Mouse (Mus musculus) CH12.LX (cell line): ENCODE measurements around the gene Tbc1d7. TPM values are rescaled to one million over a fixed set of nuclear protein-coding genes. Genes with fewer than 3 reads are reported as not detected.

Experiments
- DNase-seq: peaks from one replicate; pipeline ENCODE4 v3.0.0-alpha.2; 2013; ENCODE audit errors: extremely low read depth
- H3K27ac ChIP-seq: 2 replicates; pipeline ENCODE4 v1.5.1; 2012; ENCODE audit warnings: low read depth, mild to moderate bottlenecking, control low read depth, moderate library complexity; ENCODE audit not compliant: insufficient read depth
- H3K27me3 ChIP-seq: replicated peaks from 2 replicates; pipeline ENCODE3; 2012; ENCODE audit warnings: inconsistent platforms
- H3K36me3 ChIP-seq, 2 experiments: replicated peaks in 1 of 2; 2 replicates each; pipeline versions ENCODE3 to v1.6.1; 2012; ENCODE audit warnings: inconsistent platforms in 1 of 2, low read length in 1 of 2, mild to moderate bottlenecking in 1 of 2, mixed read lengths in 1 of 2, moderate library complexity in 1 of 2; ENCODE audit not compliant: control insufficient read depth in 1 of 2, insufficient read depth in 1 of 2
- H3K4me1 ChIP-seq, 2 experiments: 2 replicates each; pipeline ENCODE4 v1.6.1; 2012; ENCODE audit warnings: inconsistent platforms in 1 of 2, moderate library complexity in 1 of 2; ENCODE audit not compliant: insufficient read depth in 2 of 2, control insufficient read depth in 1 of 2
- H3K4me2 ChIP-seq: 2 replicates; pipeline ENCODE4 v1.6.1; 2012; ENCODE audit warnings: low read depth, mild to moderate bottlenecking, control low read depth; ENCODE audit not compliant: poor library complexity, insufficient read depth, severe bottlenecking
- H3K4me3 ChIP-seq, 3 experiments: fragments of 150-350 bp in 1 of 3; sonication (generic) in 1 of 3; replicated peaks in 1 of 3; 2 replicates each; pipeline versions ENCODE3 to v1.5.1; 2011 to 2012; ENCODE audit warnings: low read depth in 2 of 3, low read length in 2 of 3, mild to moderate bottlenecking in 2 of 3, moderate library complexity in 2 of 3, control low read depth in 1 of 3, improper control_type of control experiment in 1 of 3, inconsistent platforms in 1 of 3, mixed read lengths in 1 of 3; ENCODE audit not compliant: poor library complexity in 1 of 3
- H3K79me2 ChIP-seq: replicated peaks from 2 replicates; pipeline ENCODE4 v1.6.1; 2012; ENCODE audit warnings: mild to moderate bottlenecking, moderate library complexity; ENCODE audit not compliant: control insufficient read depth, poor library complexity, insufficient read depth, severe bottlenecking; ENCODE audit errors: extremely low read depth
- H3K9ac ChIP-seq: 2 replicates; pipeline ENCODE4 v1.6.1; 2012; ENCODE audit warnings: low read depth, mild to moderate bottlenecking, control low read depth, moderate library complexity; ENCODE audit not compliant: insufficient read depth
- H3K9me3 ChIP-seq: replicated peaks from 2 replicates; pipeline ENCODE3; 2012; ENCODE audit warnings: low read length, inconsistent platforms, mixed read lengths
- BHLHE40 ChIP-seq: IDR thresholded peaks from 2 replicates; pipeline ENCODE4 v1.6.1; 2011; ENCODE audit warnings: mild to moderate bottlenecking, low read depth, low read length, improper control_type of control experiment
- E2F4 ChIP-seq: IDR thresholded peaks from 2 replicates; pipeline ENCODE4 v1.6.1; 2011; ENCODE audit warnings: low read depth, low read length, improper control_type of control experiment; ENCODE audit not compliant: insufficient replicate concordance
- HCFC1 ChIP-seq: IDR thresholded peaks from 2 replicates; pipeline ENCODE4 v1.6.1; 2012; ENCODE audit warnings: low read depth, mild to moderate bottlenecking, inconsistent platforms, low read length, improper control_type of control experiment
- JUND ChIP-seq: conservative IDR thresholded peaks from 2 replicates; pipeline ENCODE4 v1.6.1; 2011; ENCODE audit warnings: low read depth, low read length, improper control_type of control experiment
- MXI1 ChIP-seq: IDR thresholded peaks from 2 replicates; pipeline ENCODE4 v1.6.1; 2011; ENCODE audit warnings: mild to moderate bottlenecking, low read depth, low read length, improper control_type of control experiment
- NRF1 ChIP-seq: IDR thresholded peaks from 2 replicates; pipeline ENCODE4 v1.6.1; 2014; ENCODE audit warnings: low read depth, mild to moderate bottlenecking, inconsistent platforms, low read length, improper control_type of control experiment, moderate library complexity
- POLR2A ChIP-seq: IDR thresholded peaks from 2 replicates; pipeline ENCODE4 v1.6.1; 2011; ENCODE audit warnings: low read depth, mild to moderate bottlenecking, improper control_type of control experiment, low read length
- RAD21 ChIP-seq: IDR thresholded peaks from 2 replicates; pipeline ENCODE4 v1.6.1; 2011; ENCODE audit warnings: low read depth, mild to moderate bottlenecking, low read length, improper control_type of control experiment, moderate library complexity
- RCOR1 ChIP-seq: conservative IDR thresholded peaks from 2 replicates; pipeline ENCODE4 v1.6.1; 2012; ENCODE audit warnings: low read depth, mild to moderate bottlenecking, inconsistent platforms, low read length, improper control_type of control experiment
- USF2 ChIP-seq: conservative IDR thresholded peaks from 2 replicates; pipeline ENCODE4 v1.6.1; 2011; ENCODE audit warnings: low read depth, low read length, improper control_type of control experiment
- dilution Hi-C: fragments of 300-500 bp; cut with MboI; formaldehyde crosslinking; loops from 2 replicates; pipeline ENCODE4 v1.14.3; 2020; ENCODE audit warnings: low sequenced_read_pairs; ENCODE audit not compliant: extremely low pct_unique_long_range_greater_than_20kb, extremely low pct_ligation_motif_present
- in situ Hi-C: fragments of 300-500 bp; cut with MboI; formaldehyde crosslinking; loops from 3 replicates; pipeline ENCODE4 v1.14.3; 2019; ENCODE audit warnings: low sequenced_read_pairs, low pct_ligation_motif_present, low pct_unique_long_range_greater_than_20kb, mixed read lengths
- polyA plus RNA-seq: library from polyadenylated mRNA; unstranded; fragments of >175 nt; gene quantifications from 2 replicates; pipeline ENCODE4 v1.2.1, GENCODE M21; 2012; ENCODE audit warnings: low read depth; ENCODE audit not compliant: insufficient read length
- total RNA-seq, 2 experiments: library from RNA; depleted of rRNA; stranded (reverse); fragments of 300-350 nt in 1 of 2; fragments of >200 nt in 1 of 2; gene quantifications; 2 replicates each; pipeline ENCODE4 v1.2.3; 2012 to 2014

Tbc1d7 gene
- total and polyA plus RNA-seq, 3 experiments, result 19.5 to 37.3 (median 20.2) TPM

GRCm38 (mm10) chr13:43181104-43181503, 9.8 kb upstream of the Tbc1d7 start:
- H3K4me1 ChIP-seq, result peaks cover 9 to 16% of the 10 kb centered on the region in 2 experiments
- no peak overlapping the region for H3K4me3 ChIP-seq

GRCm38 (mm10) chr13:43177317-43177716, 6.0 kb upstream of the Tbc1d7 start:
- peaks cover 10 to 38% of the 10 kb centered on the region in 2 experiments for H3K4me1 ChIP-seq

More at GRCm38 (mm10) chr13:43181104-43181503, 9.8 kb upstream of the Tbc1d7 start:
- H3K79me2 ChIP-seq, result no peaks in the 10 kb centered on the region
- TF ChIP-seq POLR2A (no peak), NRF1 (peak; percentile 63)
- TF ChIP-seq, all 38 proteins: peak for 1
- in situ Hi-C loops, result loop anchor here (25.0 kb wide), 1 partner anchor 381 kb away; the partner anchor contains the start of gene Mcur1
- no peak for DNase-seq
- dilution Hi-C loops, result no loop called here
- Histone ChIP-seq H3K27me3 (no peaks in the 10 kb centered on the region), H3K9me3 (peaks cover 3% of the 10 kb centered on the region), H3K9ac (no peak overlapping the region), H3K36me3 (no peaks in the 10 kb centered on the region), H3K27ac (no peak overlapping the region), H3K4me2 (no peak overlapping the region)

GRCm38 (mm10) chr13:43176676-43177075, 5.4 kb upstream of the Tbc1d7 start:
- no peaks in the 10 kb centered on the region for H3K36me3 ChIP-seq
- no peak overlapping the region for H3K4me2 ChIP-seq
- DNase-seq, result no peak
- dilution Hi-C loops (no loop called here), in situ Hi-C loops (loop anchor here (10.0 to 25.0 kb wide), 2 partner anchors 386 to 558 kb away; partner anchors contain the start of gene Mcur1)
- H3K27ac ChIP-seq, result no peak overlapping the region
- peaks cover 10 to 42% of the 10 kb centered on the region in 2 experiments for H3K4me1 ChIP-seq
- no peaks in the 10 kb centered on the region for H3K9me3 ChIP-seq
- TF ChIP-seq USF2, result no peak
- TF ChIP-seq MXI1, result no peak
- no peak for TF ChIP-seq BHLHE40
- TF ChIP-seq E2F4, result no peak
- no peak for TF ChIP-seq JUND
- no peaks in the 10 kb centered on the region for H3K79me2 ChIP-seq
- no peaks in the 10 kb centered on the region for H3K27me3 ChIP-seq
- H3K4me3 ChIP-seq, result no peak overlapping the region
- H3K9ac ChIP-seq, result no peak overlapping the region

More at GRCm38 (mm10) chr13:43177317-43177716, 6.0 kb upstream of the Tbc1d7 start:
- dilution Hi-C loops (no loop called here), in situ Hi-C loops (loop anchor here (10.0 to 25.0 kb wide), 2 partner anchors 385 to 557 kb away; partner anchors contain the start of gene Mcur1)
- Histone ChIP-seq H3K9ac (no peak overlapping the region), H3K4me3 (no peak overlapping the region), H3K9me3 (no peaks in the 10 kb centered on the region), H3K36me3 (no peaks in the 10 kb centered on the region), H3K27ac (no peak overlapping the region), H3K79me2 (no peaks in the 10 kb centered on the region), H3K4me2 (no peak overlapping the region), H3K27me3 (no peaks in the 10 kb centered on the region)
- no peak for TF ChIP-seq HCFC1
- no peak for TF ChIP-seq RAD21
- TF ChIP-seq MXI1, result no peak
- TF ChIP-seq BHLHE40, result 0 out of 2 replicates have a peak, but pooled peaks have one; percentile 11
- TF ChIP-seq RCOR1, result no peak
- peak; percentile 48 for DNase-seq
